Mouse (Mus musculus) cortical plate, adult 2 months (tissue): Measurements from ENCODE around the gene Copa.

ENCODE experiments used
- CTCF ChIP-seq: fragments of 200-500 bp; IDR thresholded peaks from 2 replicates; pipeline ENCODE4 v1.5.1; 2011; ENCODE audit warnings: mild to moderate bottlenecking, control low read depth, low read length; ENCODE audit not compliant: insufficient read depth; ENCODE audit errors: extremely low read depth
- POLR2A ChIP-seq: fragments of 200-500 bp; IDR thresholded peaks from 2 replicates; pipeline ENCODE4 v1.6.1; 2011; ENCODE audit warnings: mild to moderate bottlenecking, low read length, control low read depth; ENCODE audit not compliant: insufficient read depth; ENCODE audit errors: extremely low read depth

- TF ChIP-seq POLR2A (no peak), CTCF (no peak)
These were observed 42.2 kb downstream of the Copa start for GRCm38 (mm10) chr1:172124572-172124971.
